ENCODE assay signal across 7 mouse cellular contexts in the genomic region with DNA sequence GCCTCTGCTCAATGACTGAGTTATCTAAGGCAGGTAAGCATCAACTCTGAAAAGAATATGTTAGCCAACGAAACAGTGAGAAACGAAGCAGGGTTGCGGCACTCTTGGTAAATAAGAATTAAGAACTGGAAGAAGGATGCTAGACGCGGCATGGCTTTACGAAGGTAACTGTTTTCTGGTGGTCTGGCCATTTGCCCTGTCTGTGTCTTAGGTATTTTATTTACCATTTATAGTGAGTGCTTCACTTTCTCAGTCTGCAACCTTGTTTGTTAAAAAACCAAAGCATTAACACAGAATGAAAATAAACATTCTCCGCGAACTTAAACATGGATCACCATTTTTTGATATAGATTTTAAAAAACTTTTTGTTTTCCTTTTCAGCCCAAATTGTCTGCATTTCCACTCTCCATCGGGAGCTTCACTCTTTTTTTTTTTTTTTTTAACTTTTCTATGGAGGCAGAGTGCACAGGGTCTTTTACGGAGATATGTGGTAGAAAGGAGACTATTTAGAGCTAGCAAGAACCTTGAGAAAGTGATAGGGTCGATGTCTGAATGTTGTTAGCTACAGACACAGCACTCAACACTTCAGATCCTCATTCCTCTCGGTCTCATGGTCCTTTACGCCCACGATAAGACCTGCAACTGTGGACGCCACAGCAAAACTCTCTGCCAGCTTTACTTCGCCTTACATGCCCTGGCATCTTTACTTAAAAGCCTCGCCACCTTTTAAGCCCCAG. TPM values are rescaled to one million over a fixed set of nuclear protein-coding genes. Genes with fewer than 3 reads are reported as not detected.
DNase-seq lines count a peak whose midpoint lies in the region; ATAC-seq and TF ChIP-seq lines count a peak whose summit lies in the region.

No protein-coding gene starts in this region.

- H3K27me3 ChIP-seq in spleen, adult 2 months (ENCODE audit: control insufficient read depth, insufficient read depth, low read length), result no peaks in the 10 kb centered on the region
- no peaks in the 10 kb centered on the region for H3K27me3 ChIP-seq in forebrain, embryonic 11.5 days (ENCODE audit: control insufficient read depth, insufficient read depth, low read length)
- H3K27me3 ChIP-seq in limb, embryonic 15.5 days, result no peaks in the 10 kb centered on the region
- H3K27me3 ChIP-seq in stomach, postnatal 0 days (ENCODE audit: control insufficient read depth, insufficient read depth, low read length), result no peaks in the 10 kb centered on the region

- peak overlapping the region; percentile 84 for H3K9ac ChIP-seq in forebrain, embryonic 11.5 days (ENCODE audit: low read length)
- peak overlapping the region; percentile 93 for H3K9ac ChIP-seq in limb, embryonic 15.5 days
- peak overlapping the region; percentile 92 for H3K9ac ChIP-seq in stomach, postnatal 0 days (ENCODE audit: low read length)

- peak overlapping the region; percentile 63 for H3K4me2 ChIP-seq in forebrain, embryonic 11.5 days (ENCODE audit: low read depth, low read length, severe bottlenecking)
- peak overlapping the region; percentile 56 for H3K4me2 ChIP-seq in limb, embryonic 15.5 days
- peak overlapping the region; percentile 77 for H3K4me2 ChIP-seq in stomach, postnatal 0 days (replicated peaks; ENCODE audit: low read depth)

- WGBS in spleen, adult 2 months, result 32% methylated on average over 17 of the region's 17 CpGs
- WGBS in forebrain, embryonic 11.5 days, result 32% methylated on average over 17 of the region's 17 CpGs
- WGBS in limb, embryonic 15.5 days, result 29% methylated on average over 17 of the region's 17 CpGs
- WGBS in stomach, postnatal 0 days, result 27% methylated on average over 17 of the region's 17 CpGs

- no peaks in the 10 kb centered on the region for H3K9me3 ChIP-seq in forebrain, embryonic 11.5 days (ENCODE audit: control insufficient read depth, low read length)
- H3K9me3 ChIP-seq in limb, embryonic 15.5 days, result no peaks in the 10 kb centered on the region
- H3K9me3 ChIP-seq in stomach, postnatal 0 days (ENCODE audit: control insufficient read depth, low read length), result no peaks in the 10 kb centered on the region

- TF ChIP-seq CTCF in spleen, adult 2 months (IDR thresholded peaks at IDR 0.05; ENCODE audit: extremely low read depth, insufficient read depth, insufficient read length, insufficient replicate concordance), result no peak
- no peak for TF ChIP-seq CTCF in stomach, postnatal 0 days (IDR thresholded peaks at IDR 0.05; ENCODE audit: low read depth)

- peak overlapping the region; percentile 74 for H3K27ac ChIP-seq in spleen, adult 2 months (ENCODE audit: insufficient read depth, low read length)
- H3K27ac ChIP-seq in forebrain, embryonic 11.5 days (ENCODE audit: low read depth, low read length), result no peak overlapping the region
- peak overlapping the region; percentile 84 for H3K27ac ChIP-seq in limb, embryonic 15.5 days
- peak overlapping the region; percentile 86 for H3K27ac ChIP-seq in stomach, postnatal 0 days (replicated peaks)

- no peaks in the 10 kb centered on the region for H3K4me1 ChIP-seq in spleen, adult 2 months (ENCODE audit: control insufficient read depth, insufficient read depth, insufficient read length)
- no peaks in the 10 kb centered on the region for H3K4me1 ChIP-seq in forebrain, embryonic 11.5 days (replicated peaks; ENCODE audit: control insufficient read depth, insufficient read depth, low read length)
- H3K4me1 ChIP-seq in limb, embryonic 15.5 days, result peaks cover 3% of the 10 kb centered on the region; the same call in 1 of the 2 replicates
- H3K4me1 ChIP-seq in stomach, postnatal 0 days (replicated peaks; ENCODE audit: control insufficient read depth, insufficient read depth), result no peaks in the 10 kb centered on the region

- TF ChIP-seq EP300 in stomach, postnatal 0 days (optimal IDR thresholded peaks at IDR 0.05), result no peak

- TF ChIP-seq POLR2A in spleen, adult 2 months (IDR thresholded peaks at IDR 0.05; ENCODE audit: low read depth, low read length), result no peak

- ATAC-seq in forebrain, embryonic 11.5 days (replicated peaks; ENCODE audit: low FRiP score), result no peak
- peak; percentile 21; the same call in 1 of the 2 replicates for ATAC-seq in limb, embryonic 15.5 days (ENCODE audit: insufficient number of reproducible peaks, low FRiP score, low TSS enrichment, low read depth)
- peak; percentile 75; the same call in 1 of the 2 replicates for ATAC-seq in stomach, postnatal 0 days (ENCODE audit: low FRiP score, low TSS enrichment)

- no peaks in the 10 kb centered on the region for H3K36me3 ChIP-seq in spleen, adult 2 months (ENCODE audit: control insufficient read depth, insufficient read depth, low read length)
- no peaks in the 10 kb centered on the region for H3K36me3 ChIP-seq in forebrain, embryonic 11.5 days (ENCODE audit: control insufficient read depth, insufficient read depth, low read length)
- H3K36me3 ChIP-seq in limb, embryonic 15.5 days, result 0 out of 2 replicates have a peak, but pooled peaks cover 2% of the 10 kb centered on the region
- H3K36me3 ChIP-seq in stomach, postnatal 0 days (ENCODE audit: control insufficient read depth, insufficient read depth, low read length), result no peaks in the 10 kb centered on the region

- DNase-seq in spleen, adult 2 months (ENCODE audit: low read depth in 1 of 2, low spot score in 2 of 2), result no peak
- no peak for DNase-seq in spleen, postnatal 14 days (ENCODE audit: low spot score in 2 of 2)
- no peak for DNase-seq in forebrain, embryonic 11.5 days (ENCODE audit: low spot score)
- DNase-seq in stomach, postnatal 0 days (ENCODE audit: low spot score), result no peak
- DNase-seq in thymus, postnatal 14 days, result no peak
- no peak for DNase-seq in gastrocnemius, adult 8-10 months (ENCODE audit: low spot score in 2 of 2)

- peak overlapping the region; percentile 78 for H3K4me3 ChIP-seq in spleen, adult 2 months (ENCODE audit: extremely low read depth, insufficient read depth, insufficient read length)
- H3K4me3 ChIP-seq in forebrain, embryonic 11.5 days (ENCODE audit: low read depth, low read length), result peak overlapping the region; percentile 81
- H3K4me3 ChIP-seq in limb, embryonic 15.5 days, result peak overlapping the region; percentile 73
- H3K4me3 ChIP-seq in stomach, postnatal 0 days (ENCODE audit: low read depth, low read length), result peak overlapping the region; percentile 89

RNA-seq across cellular contexts. Expression of gene Emc7, which starts 0.5 kb away (rescaled TPM):
- 2.5 and 2.9 TPM in 2 replicates for polyA plus RNA-seq in spleen, adult 2 months (2012; rRNA removed)
- 9.9 and 11.6 TPM in 2 replicates for polyA plus RNA-seq in forebrain, embryonic 11.5 days (2014; fragmentation: Nextera tagmentation; extraction: Ambion mirVana)
- polyA plus RNA-seq in limb, embryonic 15.5 days (2015; fragmentation: Nextera tagmentation; extraction: Ambion mirVana), result 20.0 and 20.8 TPM in 2 replicates
- polyA plus RNA-seq in stomach, postnatal 0 days (2015; fragmentation: Nextera tagmentation; extraction: Ambion mirVana), result 23.6 and 24.5 TPM in 2 replicates
- 10 to 100 TPM; 12.2 to 14.3 (median 13.5) TPM for total RNA-seq in gastrocnemius, adult 8-10 months (2022)

RNA-seq across cellular contexts. Expression of gene Chrm5, which starts 26.3 kb away (rescaled TPM):
- not detected in 2 replicates for polyA plus RNA-seq in spleen, adult 2 months (2012; rRNA removed)
- polyA plus RNA-seq in forebrain, embryonic 11.5 days (2014; fragmentation: Nextera tagmentation; extraction: Ambion mirVana), result 0.27 TPM in 1 of 2 replicates, not detected in the other
- polyA plus RNA-seq in limb, embryonic 15.5 days (2015; fragmentation: Nextera tagmentation; extraction: Ambion mirVana), result 0.12 and 0.21 TPM in 2 replicates
- polyA plus RNA-seq in stomach, postnatal 0 days (2015; fragmentation: Nextera tagmentation; extraction: Ambion mirVana), result not detected in 2 replicates
- total RNA-seq in gastrocnemius, adult 8-10 months (2022), result not detected

RNA-seq across cellular contexts. Expression of gene Aven, which starts 38.5 kb away (rescaled TPM):
- polyA plus RNA-seq in spleen, adult 2 months (2012; rRNA removed), result 2.7 and 4.2 TPM in 2 replicates
- 5.2 and 6.1 TPM in 2 replicates for polyA plus RNA-seq in forebrain, embryonic 11.5 days (2014; fragmentation: Nextera tagmentation; extraction: Ambion mirVana)
- polyA plus RNA-seq in limb, embryonic 15.5 days (2015; fragmentation: Nextera tagmentation; extraction: Ambion mirVana), result 4.7 and 5.5 TPM in 2 replicates
- polyA plus RNA-seq in stomach, postnatal 0 days (2015; fragmentation: Nextera tagmentation; extraction: Ambion mirVana), result 3.6 and 4.7 TPM in 2 replicates
- total RNA-seq in gastrocnemius, adult 8-10 months (2022), result 10 to 100 TPM; 13.4 to 18.4 (median 15.0) TPM
